Comparison of ENCODE assay signal across 22 mouse cellular contexts in the genomic region with DNA sequence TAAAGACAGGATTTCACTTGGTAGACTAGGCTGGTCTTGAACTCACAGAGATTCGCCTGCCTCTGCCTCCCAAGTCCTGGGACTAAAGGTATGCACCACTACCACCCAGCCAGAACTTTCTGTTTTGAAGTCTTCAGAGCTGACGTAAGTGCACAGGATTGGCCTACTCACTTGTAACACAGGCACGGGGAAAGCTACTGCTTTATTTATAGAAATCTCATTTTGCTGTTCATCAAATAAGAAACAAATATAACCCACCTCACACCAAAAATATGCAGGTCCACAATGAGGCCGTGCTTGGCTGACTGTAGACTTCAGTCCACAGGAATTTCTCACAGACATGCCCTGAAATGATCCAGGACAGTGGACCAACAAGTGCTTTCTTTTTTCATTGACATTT. TPM values are rescaled to one million over a fixed set of nuclear protein-coding genes. Genes with fewer than 3 reads are reported as not detected.
DNase-seq lines count a peak whose midpoint lies in the region; ATAC-seq and TF ChIP-seq lines count a peak whose summit lies in the region.
"Had no signal": no experiment of that assay in that cellular context is flagged by ENCODE, and none has a peak within 500 bp of the region (broad histone marks: within the 10 kb centered on the region; RNA-seq: fewer than 3 reads in every experiment).

No protein-coding gene starts in this region.

- H3K79me2 ChIP-seq in heart, adult 2 months (replicated peaks; ENCODE audit: control insufficient read depth, insufficient read depth, low read length): no peaks in the 10 kb centered on the region

- intact Hi-C loops in heart, adult 2 months (cut with DNase I): no loop called here

- no peak for TF ChIP-seq CTCF in heart, adult 2 months (IDR thresholded peaks at IDR 0.05)

- H3K9ac ChIP-seq in heart, adult 2 months (ENCODE audit: low read depth, low read length): no peak overlapping the region
- H3K9ac ChIP-seq in midbrain, embryonic 11.5 days (ENCODE audit: low read length): no peak overlapping the region
- no peak overlapping the region for H3K9ac ChIP-seq in midbrain, embryonic 14.5 days (replicated peaks; ENCODE audit: low read length)

- H3K4me3 ChIP-seq in heart, adult 2 months: no peak overlapping the region
- no peak overlapping the region for H3K4me3 ChIP-seq in midbrain, embryonic 11.5 days (ENCODE audit: low read depth, low read length)
- H3K4me3 ChIP-seq in midbrain, embryonic 14.5 days (replicated peaks; ENCODE audit: low read depth, low read length): no peak overlapping the region

- no peak for ATAC-seq in midbrain, embryonic 11.5 days (ENCODE audit: low FRiP score)
- ATAC-seq in midbrain, embryonic 14.5 days (ENCODE audit: low FRiP score, low TSS enrichment): no peak
- ATAC-seq: activated CD4-positive, CD25-positive, alpha-beta regulatory T cell, adult 4 months; CD4-positive, CD25-positive, alpha-beta regulatory T cell, adult 4 months; Patski had no signal

- peak; percentile 68 for DNase-seq in heart, adult 11 months
- DNase-seq in heart, adult 2 months: no peak
- peak; percentile 60 for DNase-seq in midbrain, embryonic 11.5 days (ENCODE audit: low spot score, missing footprints)
- no peak for DNase-seq in midbrain, embryonic 14.5 days
- DNase-seq in Muller cell, postnatal 12 days (ENCODE audit: inconsistent ontology term): peak; percentile 12
- DNase-seq in cerebellum, postnatal 14 days: no peak
- DNase-seq: adrenal gland, adult 2 months; adrenal gland, adult 8-10 months; adrenal gland, postnatal 10 days; adrenal gland, postnatal 14 days; adrenal gland, postnatal 25 days; adrenal gland, postnatal 36 days; B cell, adult 2 months; cerebellum, adult 11 months; cerebellum, adult 11-12 months; cerebellum, adult 18-20 months; cerebellum, adult 2 months had no signal

- H3K4me2 ChIP-seq in midbrain, embryonic 11.5 days: no peak overlapping the region
- no peak overlapping the region for H3K4me2 ChIP-seq in midbrain, embryonic 14.5 days (ENCODE audit: low read length)

- H3K36me3 ChIP-seq in heart, adult 2 months (ENCODE audit: control insufficient read depth, insufficient read depth, low read length): no peaks in the 10 kb centered on the region
- H3K36me3 ChIP-seq in midbrain, embryonic 11.5 days (ENCODE audit: control insufficient read depth, insufficient read depth, low read length): peaks cover 3% of the 10 kb centered on the region; the same call in 1 of the 2 replicates
- H3K36me3 ChIP-seq in midbrain, embryonic 14.5 days (ENCODE audit: control insufficient read depth, insufficient read depth, low read length): no peaks in the 10 kb centered on the region

- 58% methylated on average over 4 of the region's 4 CpGs for WGBS in heart, adult 2 months
- 89% methylated on average over 4 of the region's 4 CpGs for WGBS in midbrain, embryonic 11.5 days
- WGBS in midbrain, embryonic 14.5 days: 91% methylated on average over 4 of the region's 4 CpGs

- no peaks in the 10 kb centered on the region for H3K9me3 ChIP-seq in midbrain, embryonic 11.5 days (ENCODE audit: control insufficient read depth, low read length)
- no peaks in the 10 kb centered on the region for H3K9me3 ChIP-seq in midbrain, embryonic 14.5 days (ENCODE audit: control insufficient read depth, low read length)
- H3K9me3 ChIP-seq: G1E had no signal

- no peaks in the 10 kb centered on the region for H3K27me3 ChIP-seq in heart, adult 2 months (ENCODE audit: control insufficient read depth, insufficient read depth, low read length)
- no peaks in the 10 kb centered on the region for H3K27me3 ChIP-seq in midbrain, embryonic 11.5 days (ENCODE audit: control insufficient read depth, insufficient read depth, low read length)
- H3K27me3 ChIP-seq in midbrain, embryonic 14.5 days (ENCODE audit: control insufficient read depth, insufficient read depth, low read length): no peaks in the 10 kb centered on the region
- H3K27me3 ChIP-seq: Patski had no signal

- H3K4me1 ChIP-seq in heart, adult 2 months (ENCODE audit: control insufficient read depth, insufficient read depth, low read length): no peaks in the 10 kb centered on the region
- no peaks in the 10 kb centered on the region for H3K4me1 ChIP-seq in midbrain, embryonic 11.5 days (ENCODE audit: control insufficient read depth, insufficient read depth, low read length)
- no peaks in the 10 kb centered on the region for H3K4me1 ChIP-seq in midbrain, embryonic 14.5 days (ENCODE audit: control insufficient read depth, insufficient read depth, low read length)

- TF ChIP-seq POLR2A in heart, adult 2 months (IDR thresholded peaks at IDR 0.05; ENCODE audit: insufficient read depth, low read depth, low read length): no peak

- no peak overlapping the region for H3K27ac ChIP-seq in heart, adult 2 months
- H3K27ac ChIP-seq in midbrain, embryonic 11.5 days (ENCODE audit: low read depth, low read length): no peak overlapping the region
- no peak overlapping the region for H3K27ac ChIP-seq in midbrain, embryonic 14.5 days (replicated peaks; ENCODE audit: low read depth, low read length)

- no peak for TF ChIP-seq EP300 in heart, adult 2 months (IDR thresholded peaks at IDR 0.05; ENCODE audit: insufficient read depth, low read depth, low read length)

RNA-seq across cellular contexts. Expression of gene Ano1, which starts 31.8 kb away (rescaled TPM):
- total RNA-seq in heart, adult 2 months (2021): 10 to 100 TPM; 11.1 to 11.7 TPM
- polyA plus RNA-seq in heart, adult 2 months (2012; rRNA removed): 11.7 and 12.5 TPM in 2 replicates
- polyA plus RNA-seq in midbrain, embryonic 11.5 days (2014; fragmentation: Nextera tagmentation; extraction: Ambion mirVana): 22.8 and 26.0 TPM in 2 replicates
- 7.3 and 14.9 TPM in 2 replicates for polyA plus RNA-seq in midbrain, embryonic 14.5 days (2014; fragmentation: Nextera tagmentation; extraction: Ambion mirVana)
- total RNA-seq: CH12.LX had no signal

Comparison
In these comparisons a context has a peak if more than half of its experiments do, and no peak if none do; other contexts are left out.
1. DNase-seq: peak in heart, adult 11 months (single experiment), midbrain, embryonic 11.5 days (single experiment) and Muller cell, postnatal 12 days (single experiment); none in heart, adult 2 months (0 of 2), midbrain, embryonic 14.5 days (single experiment) and cerebellum, postnatal 14 days (0 of 2).